Mouse (Mus musculus): ENCODE data around the gene Zfyve28.
A peak's percentile ranks its signal among the peaks of the same experiment; 100 is the strongest.

Zfyve28 gene

GRCm38 (mm10) chr5:34183156-34183880, 104.9 kb downstream of the Zfyve28 start:
- no peak for DNase-seq (ENCODE audit: extremely low spot score, low spot score)

- DNase-seq (ENCODE audit: extremely low spot score, low spot score): no peak
Observed at GRCm38 (mm10) chr5:34182486-34182885, 105.8 kb downstream of the Zfyve28 start.

- DNase-seq (ENCODE audit: extremely low spot score, low spot score): peak; percentile 7
Observed at GRCm38 (mm10) chr5:34177821-34178220, 110.4 kb downstream of the Zfyve28 start.

GRCm38 (mm10) chr5:34177091-34177490, 111.2 kb downstream of the Zfyve28 start:
- DNase-seq (ENCODE audit: extremely low spot score, low spot score): no peak

GRCm38 (mm10) chr5:34176691-34177090, 111.6 kb downstream of the Zfyve28 start:
- peak; percentile 8 for DNase-seq (ENCODE audit: extremely low spot score, low spot score)

GRCm38 (mm10) chr5:34175403-34175694, 112.9 kb downstream of the Zfyve28 start:
- peak; percentile 8 for DNase-seq (ENCODE audit: extremely low spot score, low spot score)

GRCm38 (mm10) chr5:34174550-34175402, 113.5 kb downstream of the Zfyve28 start:
- DNase-seq (ENCODE audit: extremely low spot score, low spot score): peak; percentile 8

- DNase-seq (ENCODE audit: extremely low spot score, low spot score): peak; percentile 10
Observed at GRCm38 (mm10) chr5:34174021-34174420, 114.2 kb downstream of the Zfyve28 start.

- no peak for DNase-seq (ENCODE audit: extremely low spot score, low spot score)
Observed at GRCm38 (mm10) chr5:34170726-34171125, 117.5 kb downstream of the Zfyve28 start.

GRCm38 (mm10) chr5:34169954-34170353, 118.3 kb downstream of the Zfyve28 start:
- DNase-seq (ENCODE audit: extremely low spot score, low spot score): no peak

- DNase-seq (ENCODE audit: extremely low spot score, low spot score): peak; percentile 96
Observed at GRCm38 (mm10) chr5:34168950-34169891, 119.0 kb downstream of the Zfyve28 start, which contains the start of the genes Poln and Haus3. TSS of gene Poln (minus strand) at chr5:34169448. TSS of gene Haus3 (minus strand) at chr5:34169527.

- DNase-seq (ENCODE audit: extremely low spot score, low spot score): no peak
Observed at GRCm38 (mm10) chr5:34167857-34168256, 120.4 kb downstream of the Zfyve28 start.

- DNase-seq (ENCODE audit: extremely low spot score, low spot score): no peak
Observed at GRCm38 (mm10) chr5:34165793-34166192, 122.5 kb downstream of the Zfyve28 start.

- DNase-seq (ENCODE audit: extremely low spot score, low spot score): no peak
Observed at GRCm38 (mm10) chr5:34148476-34148875, 139.8 kb downstream of the Zfyve28 start.

- no peak for DNase-seq (ENCODE audit: extremely low spot score, low spot score)
Observed at GRCm38 (mm10) chr5:34147554-34147953, 140.7 kb downstream of the Zfyve28 start.
